Mouse (Mus musculus): Measurements from ENCODE around the gene A2ml1.

The A2ml1 gene

DNA sequence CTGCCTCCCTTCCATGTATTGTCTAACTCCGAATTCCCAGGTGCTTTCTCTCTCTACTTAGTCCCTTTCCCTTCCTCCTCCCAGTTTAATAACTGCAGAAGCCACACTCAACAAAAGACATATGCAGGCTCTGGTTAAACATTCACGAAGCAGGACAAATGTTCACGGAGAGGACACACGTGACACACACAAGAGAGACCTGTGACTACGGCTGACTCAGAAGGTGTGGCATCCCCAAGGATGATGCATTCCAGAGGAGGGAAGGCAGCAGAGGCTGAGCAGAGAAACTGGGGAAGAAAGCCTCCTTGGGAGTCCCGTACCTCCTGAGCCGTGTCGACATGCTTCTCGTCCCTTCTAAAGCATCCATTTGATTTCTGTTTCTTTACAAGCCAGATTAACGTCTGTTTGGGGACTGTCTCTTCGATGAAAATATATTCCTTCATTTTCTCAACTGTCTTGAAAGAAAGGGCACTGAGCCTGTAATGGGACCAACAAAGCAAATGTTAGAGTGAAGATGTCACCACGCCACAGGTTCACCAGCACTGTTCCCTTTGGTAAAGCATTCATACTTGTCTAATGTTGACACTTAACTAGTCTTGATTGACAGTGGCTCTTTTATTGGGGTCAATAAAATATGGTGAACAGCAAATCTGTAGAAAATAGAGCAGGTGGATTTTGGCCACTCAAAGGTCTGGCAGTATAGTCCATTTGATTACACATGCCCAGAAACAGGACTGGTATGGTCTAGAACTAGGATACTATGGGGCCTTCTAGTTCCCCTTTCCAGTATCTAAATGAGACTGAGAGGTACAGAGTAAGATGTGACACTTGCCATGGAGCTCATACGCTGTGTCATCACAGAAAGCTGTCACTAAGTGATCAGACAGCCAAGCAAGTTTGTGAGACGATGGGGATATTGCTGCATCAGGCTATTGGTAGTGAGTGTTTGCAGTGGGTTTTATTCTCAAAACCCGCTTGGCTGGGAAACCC lies 31.6 kb downstream of the A2ml1 start:
- in situ Hi-C loops (cut with MboI, MseI) = no loop called here

DNA sequence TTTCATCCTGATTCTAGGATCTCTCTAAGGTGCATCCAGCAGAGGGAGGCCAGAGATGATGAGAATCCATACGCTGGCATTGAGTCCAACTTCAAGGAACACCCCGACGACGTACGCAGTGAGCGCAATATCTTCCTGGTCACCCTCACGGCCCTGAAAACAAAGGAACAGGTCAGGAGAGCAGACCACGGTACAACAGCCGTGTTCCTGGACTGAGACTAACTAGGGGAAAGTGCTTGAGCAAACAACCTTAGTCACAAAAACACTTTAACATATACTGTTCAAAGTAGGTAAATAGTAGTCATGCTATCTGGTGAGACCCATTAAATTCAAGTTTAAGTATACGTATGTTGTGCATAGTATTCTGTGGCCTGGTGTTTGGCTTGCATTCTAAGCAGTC lies 32.9 kb downstream of the A2ml1 start:
- in situ Hi-C loops (cut with MboI, MseI) = no loop called here

- in situ Hi-C loops (cut with MboI, MseI) = no loop called here
Measured at GRCm38 (mm10) chr6:128545402-128545801, 36.0 kb downstream of the A2ml1 start.

DNA sequence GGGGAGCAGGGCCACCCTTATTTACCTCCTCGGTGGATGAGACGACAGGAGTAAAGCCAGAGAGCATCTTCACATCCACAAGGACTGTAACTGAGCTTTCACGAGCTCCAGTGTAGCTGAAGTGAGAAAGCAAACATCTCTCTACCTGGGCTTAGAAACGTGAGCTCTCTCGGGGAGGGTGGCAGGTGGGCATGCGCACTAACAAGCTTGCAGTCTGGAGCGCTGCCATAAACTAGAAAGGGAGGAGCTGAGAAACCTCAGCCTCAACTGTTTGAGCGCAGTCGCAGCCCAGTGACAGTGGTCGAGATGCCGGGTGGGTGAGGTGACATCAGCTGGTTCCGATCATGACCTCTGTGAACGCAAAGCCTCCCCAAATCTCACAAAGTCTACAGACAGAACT lies 38.2 kb downstream of the A2ml1 start:
- in situ Hi-C loops (cut with MboI, MseI) = no loop called here

DNA sequence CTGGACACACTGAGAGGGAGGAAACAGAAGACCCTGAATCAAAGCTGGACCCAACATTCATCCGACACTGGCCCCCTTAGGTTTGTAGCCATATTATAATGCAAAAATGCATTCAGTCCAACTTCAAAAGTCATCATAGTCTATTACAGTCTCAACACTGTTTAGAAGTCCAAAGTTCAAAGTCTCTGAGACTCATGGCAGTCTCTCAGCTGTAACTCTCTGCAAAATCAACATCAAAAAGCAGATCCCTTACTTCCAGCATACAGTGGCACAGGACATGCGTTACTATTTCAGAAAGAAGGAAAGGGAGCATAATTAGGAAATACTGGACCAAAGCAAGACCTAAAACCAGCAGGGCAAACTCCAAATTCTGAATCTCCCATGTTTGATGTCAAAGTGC lies 46.2 kb downstream of the A2ml1 start:
- in situ Hi-C loops (cut with MboI, MseI) = no loop called here

GRCm38 (mm10) chr6:128533296-128533695 lies 48.1 kb downstream of the A2ml1 start:
- in situ Hi-C loops (cut with MboI, MseI) = no loop called here

GRCm38 (mm10) chr6:128532701-128533100 lies 48.7 kb downstream of the A2ml1 start:
- in situ Hi-C loops (cut with MboI, MseI) = no loop called here

GRCm38 (mm10) chr6:128528491-128528890 lies 52.9 kb downstream of the A2ml1 start:
- in situ Hi-C loops (cut with MboI, MseI) = no loop called here

- in situ Hi-C loops (cut with MboI, MseI) = no loop called here
Measured at GRCm38 (mm10) chr6:128527110-128527509, 54.3 kb downstream of the A2ml1 start.

DNA sequence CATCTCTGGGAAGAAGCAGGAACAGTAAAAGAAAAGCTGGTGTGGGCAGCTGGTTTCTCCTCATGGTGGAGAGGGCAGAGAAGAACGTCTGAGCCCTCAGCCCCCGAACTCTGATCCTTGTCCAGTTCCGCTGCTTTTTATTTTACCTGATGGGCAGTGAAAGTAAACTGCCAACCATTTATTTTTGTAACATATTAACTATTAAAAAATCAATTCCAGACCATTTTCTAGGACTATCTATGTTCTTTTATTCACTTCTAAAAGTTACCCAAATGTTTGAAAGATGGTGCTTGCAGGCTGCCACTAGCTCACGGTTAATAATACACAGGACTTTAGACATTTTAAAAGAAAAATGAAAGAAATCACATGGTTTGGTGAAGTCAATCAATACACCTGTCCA lies 54.8 kb downstream of the A2ml1 start, which contains the start of gene Pzp:
Gene Pzp (minus strand): TSS at position 120 of the 400 bp plus-strand sequence.
- in situ Hi-C loops (cut with MboI, MseI) = no loop called here

DNA sequence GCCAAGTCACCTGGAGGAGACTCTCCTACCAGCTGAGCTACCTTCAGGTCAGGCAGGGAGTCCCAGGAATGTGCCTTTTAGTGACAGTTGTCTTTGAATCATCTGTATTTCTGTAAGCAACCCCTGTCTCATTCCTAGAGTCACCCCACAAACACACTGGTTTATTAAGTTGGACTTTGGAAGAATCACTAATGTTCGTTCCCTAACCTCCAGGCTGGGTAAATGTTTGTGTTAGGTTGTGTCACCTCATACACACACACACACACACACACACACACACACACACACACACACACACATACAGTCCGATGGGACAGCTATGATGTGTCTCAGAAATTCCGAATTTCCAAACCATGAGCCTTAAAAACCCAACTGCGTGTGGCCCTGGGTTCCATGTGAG lies 55.6 kb downstream of the A2ml1 start:
- in situ Hi-C loops (cut with MboI, MseI) = no loop called here

GRCm38 (mm10) chr6:128523360-128523759 lies 58.0 kb downstream of the A2ml1 start:
- in situ Hi-C loops (cut with MboI, MseI) = no loop called here

GRCm38 (mm10) chr6:128519159-128519558 lies 62.2 kb downstream of the A2ml1 start:
- in situ Hi-C loops (cut with MboI, MseI) = no loop called here

- in situ Hi-C loops (cut with MboI, MseI) = no loop called here
Measured at GRCm38 (mm10) chr6:128505676-128506236, 75.7 kb downstream of the A2ml1 start.

- in situ Hi-C loops (cut with MboI, MseI) = no loop called here
Measured at GRCm38 (mm10) chr6:128504743-128505142, 76.7 kb downstream of the A2ml1 start.

DNA sequence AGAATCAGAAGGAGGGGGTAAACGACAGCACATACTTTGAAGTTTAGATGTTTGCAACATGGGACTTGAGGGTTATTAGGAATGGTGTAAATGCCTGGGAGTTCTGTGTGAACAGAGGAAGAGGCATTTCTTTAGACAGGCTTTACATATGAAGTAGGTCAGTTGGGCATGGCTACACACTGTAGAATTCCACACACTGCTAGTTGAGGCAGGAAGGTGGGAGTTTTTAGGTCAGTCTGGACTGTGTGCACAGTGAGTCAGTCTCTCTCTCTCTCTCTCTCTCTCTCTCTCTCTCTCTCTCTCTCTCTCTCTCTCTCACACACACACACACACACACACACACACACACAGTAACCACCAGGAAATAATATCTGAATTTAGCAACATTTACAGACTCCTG lies 86.1 kb downstream of the A2ml1 start:
- in situ Hi-C loops (cut with MboI, MseI) = no loop called here

GRCm38 (mm10) chr6:128494646-128495331 lies 86.6 kb downstream of the A2ml1 start:
- in situ Hi-C loops (cut with MboI, MseI) = no loop called here

DNA sequence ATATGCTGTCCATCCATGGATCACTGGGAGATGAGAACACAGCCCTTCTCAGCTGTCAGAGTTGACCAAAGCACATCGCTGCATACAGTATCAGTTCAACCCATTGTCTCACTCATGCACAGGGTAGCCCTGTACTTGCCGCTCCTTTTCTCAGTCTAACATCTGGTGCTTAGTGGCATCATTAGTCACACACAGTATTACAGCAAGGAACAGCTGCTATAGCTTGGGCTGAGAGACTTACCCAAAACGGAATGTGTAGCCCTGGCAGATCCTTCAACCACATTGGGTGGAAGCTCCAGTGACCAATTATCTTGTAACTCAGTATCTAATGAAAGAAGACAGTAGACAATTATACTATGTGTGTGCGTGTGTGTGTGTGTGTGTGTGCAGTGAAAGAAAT lies 89.5 kb downstream of the A2ml1 start:
- in situ Hi-C loops (cut with MboI, MseI) = no loop called here

DNA sequence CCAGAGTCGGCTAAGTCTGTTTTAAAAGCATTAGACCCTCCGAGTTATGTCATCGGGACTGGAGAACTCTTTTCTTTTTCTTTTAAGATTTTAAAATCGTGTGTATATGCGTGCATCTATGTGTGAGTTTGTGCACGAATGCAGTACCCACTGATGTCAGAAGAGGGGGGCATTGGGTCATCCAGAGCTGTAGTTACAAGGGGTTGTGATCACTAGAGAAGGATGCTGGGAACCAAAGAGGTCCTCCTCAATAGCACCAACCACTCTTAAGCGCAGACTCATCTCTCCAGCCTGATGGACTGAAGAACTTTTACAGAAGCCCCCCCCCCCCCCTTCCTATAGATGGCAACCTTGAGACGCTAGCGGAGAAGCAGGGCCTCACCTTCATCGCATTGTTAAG lies 91.3 kb downstream of the A2ml1 start:
- in situ Hi-C loops (cut with MboI, MseI) = no loop called here
